Mouse (Mus musculus): ENCODE measurements around the gene Sox13. TPM values are rescaled to one million over a fixed set of nuclear protein-coding genes. Genes with fewer than 3 reads are reported as not detected.

Gene Sox13
- total RNA-seq, 4 experiments from 2014 or later = 8.0 to 12.5 (median 11.4) TPM

DNA sequence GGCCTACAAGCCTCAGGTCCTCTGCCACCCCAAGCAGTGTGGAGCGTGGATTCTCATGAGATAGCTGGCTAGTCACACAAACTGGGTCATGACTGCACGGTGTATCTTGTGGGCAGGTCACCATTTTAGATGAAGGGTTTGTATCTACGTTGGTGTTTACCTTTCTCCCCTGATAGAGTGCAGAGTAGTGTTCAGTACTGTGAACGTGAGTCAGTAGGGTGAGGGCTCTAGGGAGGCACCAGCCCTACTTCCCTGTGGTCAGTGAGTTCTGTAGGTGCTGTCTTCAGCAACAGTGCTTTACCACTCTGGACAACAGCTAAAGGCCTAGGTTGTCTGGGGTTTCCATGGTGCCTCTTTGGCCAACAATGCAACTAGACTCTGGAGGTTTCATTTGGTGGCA lies 20.2 kb downstream of the Sox13 start:
- DNase-seq (ENCODE audit: low spot score in 2 of 2) = no peak

DNA sequence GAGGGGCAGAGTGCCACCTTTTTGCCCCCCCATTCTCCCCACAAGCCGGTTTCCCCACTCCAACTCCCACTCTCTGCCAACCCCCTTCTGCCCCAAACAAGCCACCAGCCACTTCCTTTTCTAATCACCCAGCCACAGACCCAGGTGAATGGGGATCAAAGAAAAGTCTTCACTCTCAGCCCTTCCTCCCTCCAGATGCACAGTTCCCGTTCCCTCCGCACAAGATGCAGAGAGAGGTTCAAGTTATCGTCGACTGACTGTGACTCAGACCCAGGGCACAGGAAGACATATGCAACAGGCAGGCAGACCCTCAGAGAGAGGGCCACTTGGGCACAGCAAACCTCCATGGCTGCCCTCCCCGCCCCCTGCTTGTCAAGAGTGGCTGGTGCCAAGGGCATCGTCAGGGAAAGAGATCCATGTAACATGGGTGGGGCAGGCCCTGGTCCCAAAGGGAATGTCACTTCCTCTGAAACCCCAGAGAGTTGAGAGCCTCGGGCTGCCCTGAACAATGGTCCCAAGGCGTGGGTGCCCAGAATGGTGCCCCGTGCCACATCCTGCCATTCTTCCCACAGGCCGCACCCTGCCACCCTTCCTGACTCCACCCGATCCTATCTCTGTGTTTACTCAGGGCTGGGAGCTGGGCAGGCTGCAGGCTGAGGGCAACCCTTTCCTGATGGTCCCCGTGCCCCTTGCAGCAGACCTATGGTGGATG lies 24.0 kb downstream of the Sox13 start:
- DNase-seq (ENCODE audit: low spot score in 2 of 2) = no peak

DNA sequence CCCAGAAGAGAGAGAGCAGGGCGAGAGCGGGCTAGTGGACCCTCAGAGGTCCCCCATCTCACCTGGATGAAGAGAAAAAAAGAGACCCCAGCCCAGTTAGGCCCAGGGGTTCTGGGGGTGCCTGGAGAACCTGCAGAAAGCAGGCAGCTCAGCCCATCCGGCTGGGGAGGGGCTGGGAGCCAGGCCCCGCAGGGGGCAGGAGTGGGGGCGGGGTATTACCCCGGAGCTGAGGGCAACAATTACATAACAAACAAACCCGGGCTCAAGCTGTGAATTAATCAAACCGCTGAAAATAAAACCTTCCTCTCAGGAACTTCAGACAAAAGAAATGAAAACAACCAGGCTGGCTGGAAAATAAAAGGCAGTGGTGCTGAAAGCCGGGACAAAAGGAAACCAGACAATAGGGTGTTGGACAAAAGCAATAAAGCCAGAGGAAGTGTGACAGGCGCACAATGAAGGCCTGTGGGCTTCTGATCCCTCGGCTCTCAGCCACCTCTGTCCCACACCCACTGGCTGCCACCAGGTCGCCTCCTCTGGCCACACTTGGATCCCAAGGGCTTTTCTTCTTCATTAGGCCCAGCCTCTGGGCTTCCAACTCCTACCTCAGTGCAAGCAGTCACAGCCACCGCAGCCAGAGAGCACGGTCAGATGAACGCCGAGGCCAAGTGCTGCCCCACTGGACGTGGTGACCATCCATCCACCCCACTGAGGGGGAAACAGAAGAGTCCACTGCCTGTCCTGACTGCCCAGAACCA lies 26.5 kb downstream of the Sox13 start:
- DNase-seq (ENCODE audit: low spot score in 2 of 2) = no peak

DNA sequence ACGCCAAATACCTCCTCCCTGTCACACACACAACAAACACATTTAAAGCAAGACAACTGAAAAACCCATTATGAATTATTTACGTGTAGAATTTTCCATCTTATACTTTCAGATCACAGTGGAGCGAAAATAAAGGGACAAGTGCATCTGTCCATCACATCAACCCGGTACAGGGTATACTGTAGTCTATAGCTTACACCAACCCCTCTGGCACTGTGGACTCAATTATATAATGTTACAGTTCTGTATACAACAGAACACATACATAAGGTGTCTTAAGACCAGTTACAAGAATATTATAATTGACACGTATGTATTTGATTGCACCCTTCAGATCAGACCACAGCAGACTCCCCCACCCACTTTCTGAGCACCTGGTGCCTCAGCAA lies 27.1 kb downstream of the Sox13 start:
- no peak for DNase-seq (ENCODE audit: low spot score in 2 of 2)

DNA sequence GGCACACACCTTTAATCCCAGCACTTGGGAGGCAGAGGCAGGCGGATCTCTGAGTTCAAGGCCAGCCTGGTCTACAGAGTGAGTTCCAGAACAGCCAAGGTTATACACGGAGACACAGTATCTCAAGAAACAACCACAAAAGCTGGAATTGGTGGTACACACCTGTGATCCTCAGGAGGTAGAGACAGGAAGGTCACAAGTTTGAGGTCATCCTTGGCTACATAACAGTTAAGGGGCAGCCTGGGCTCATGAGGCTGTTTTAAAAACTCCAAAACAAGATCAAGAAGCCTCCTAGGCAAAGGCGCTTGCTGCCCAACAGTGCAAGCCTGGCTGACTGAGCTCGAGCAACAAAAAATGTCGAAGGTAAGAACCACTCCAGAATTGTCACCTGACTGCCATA lies 27.5 kb downstream of the Sox13 start:
- no peak for DNase-seq (ENCODE audit: low spot score in 2 of 2)

DNA sequence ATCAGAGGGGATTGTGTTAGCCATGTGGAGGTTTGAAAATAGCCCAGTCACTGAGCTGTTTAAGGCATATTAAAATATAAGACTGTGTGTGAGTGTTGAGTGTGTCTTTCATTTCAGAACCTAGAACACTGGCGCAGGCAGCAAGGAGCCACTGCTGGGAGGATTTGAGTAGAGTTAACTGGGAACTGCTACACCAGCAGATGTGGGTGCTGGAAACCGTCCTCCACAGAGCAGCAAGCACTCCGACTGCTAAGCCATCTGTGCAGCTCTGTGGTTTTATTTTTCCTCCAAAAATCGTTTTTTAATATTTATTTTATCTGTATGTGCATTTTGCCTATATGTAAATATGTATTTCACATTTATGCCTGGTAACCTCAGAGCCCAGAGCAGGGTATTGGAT lies 29.5 kb downstream of the Sox13 start:
- no peak for DNase-seq (ENCODE audit: low spot score in 2 of 2)

DNA sequence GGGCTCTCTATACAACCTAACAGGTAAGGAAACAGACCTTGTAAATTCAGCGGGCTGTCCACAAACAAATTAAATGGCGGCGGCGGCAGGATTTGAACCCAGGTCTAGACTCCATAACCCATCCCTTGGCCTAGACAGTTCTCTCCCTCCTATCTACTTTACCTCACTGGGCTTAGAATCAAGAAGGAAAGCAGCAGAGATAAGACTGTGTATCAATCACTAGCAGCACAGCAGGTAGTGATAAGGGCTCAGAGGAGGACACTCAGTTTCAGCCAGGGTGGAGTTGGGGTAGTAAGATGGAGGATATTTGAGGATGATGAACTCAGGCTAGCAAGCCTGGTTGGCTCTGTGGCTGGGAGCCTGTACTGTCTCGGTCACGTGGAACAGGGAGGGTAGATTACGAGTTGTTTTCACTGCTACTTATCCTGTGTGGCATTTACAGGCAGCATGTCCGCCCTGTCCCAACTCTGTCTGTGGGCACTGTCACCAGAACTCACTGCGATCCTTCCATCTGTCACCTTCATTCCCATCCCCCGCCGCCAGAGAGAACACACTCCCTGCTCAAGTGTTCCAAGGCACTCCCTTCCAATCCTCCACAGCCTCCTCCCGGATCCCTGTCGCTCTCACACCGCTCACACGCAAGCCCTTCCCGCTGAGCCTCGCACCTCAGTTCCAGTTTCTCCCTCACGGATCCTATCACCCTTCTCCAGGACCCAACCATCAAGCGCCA lies 36.5 kb downstream of the Sox13 start:
- DNase-seq (ENCODE audit: low spot score in 2 of 2) = no peak

DNA sequence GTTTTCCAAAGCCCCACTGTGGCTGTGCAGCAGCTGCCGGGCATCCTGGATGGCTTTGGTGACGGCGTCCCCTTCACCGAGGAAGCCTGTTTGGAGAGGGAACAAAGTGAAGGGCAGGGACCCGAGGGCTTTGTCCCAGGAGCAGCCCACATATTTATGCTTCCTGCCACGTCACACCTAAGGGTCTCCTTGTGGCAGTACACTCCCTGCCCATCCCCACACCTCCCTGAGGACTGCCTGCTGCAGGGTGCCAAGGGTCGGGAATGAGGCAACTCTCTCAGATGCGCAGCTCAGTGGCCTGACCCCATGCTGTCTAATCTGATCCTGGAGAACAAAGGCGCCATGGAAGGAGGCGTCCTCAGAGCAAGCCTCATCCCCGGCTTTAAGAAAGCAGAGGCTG lies 38.0 kb downstream of the Sox13 start:
- DNase-seq (ENCODE audit: low spot score in 2 of 2) = no peak

DNA sequence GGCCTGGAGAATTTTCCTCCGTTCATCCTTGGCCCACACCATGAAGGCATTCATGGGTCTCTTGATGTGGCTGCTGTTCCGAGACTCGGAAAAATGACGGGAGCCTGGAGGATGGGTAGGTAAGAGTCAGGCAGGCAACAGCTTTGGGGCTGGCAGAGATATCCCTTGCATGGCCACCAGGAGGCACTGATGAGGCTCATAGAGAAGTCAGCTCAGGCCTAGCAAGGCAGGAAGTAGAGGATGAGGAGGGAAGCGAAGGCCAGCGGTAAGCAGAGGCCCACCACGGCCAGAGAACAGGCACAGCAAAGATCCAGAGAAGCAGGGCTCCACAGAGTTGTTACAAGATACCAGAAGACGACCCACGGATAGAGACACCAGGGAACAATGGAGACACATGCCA lies 38.7 kb downstream of the Sox13 start:
- peak in 1 of 2 experiments; percentile 58 for DNase-seq (ENCODE audit: low spot score in 2 of 2)

DNA sequence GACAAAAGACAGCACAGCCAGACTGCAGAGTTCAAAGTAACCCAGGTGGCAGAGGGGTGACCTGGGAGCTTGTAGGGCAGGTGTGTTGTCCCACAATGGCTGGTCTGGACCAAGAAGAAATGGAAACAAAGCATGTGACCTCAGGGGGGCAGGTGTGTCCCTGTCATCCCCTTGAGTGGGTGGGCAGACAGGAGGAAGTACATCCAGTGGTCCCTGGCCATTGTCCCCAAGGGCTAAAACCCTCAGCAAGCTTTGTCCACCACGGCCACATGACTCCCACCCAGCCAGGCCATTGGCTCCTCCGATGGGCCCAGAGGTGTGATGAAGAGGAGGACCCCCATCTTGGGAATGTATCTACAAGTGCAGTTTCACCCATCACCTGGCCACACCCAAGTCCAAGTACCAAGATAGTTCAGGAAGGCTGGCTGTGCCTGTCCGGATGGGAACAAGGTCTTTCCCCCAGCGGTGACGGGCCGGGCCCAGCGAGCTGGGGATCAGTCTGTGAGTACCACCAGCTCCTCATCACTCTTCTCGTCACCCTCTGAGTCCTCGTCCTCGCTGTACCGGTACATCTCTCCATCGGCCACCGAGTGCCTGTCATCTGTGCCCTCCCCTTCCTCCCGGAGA lies 40.9 kb downstream of the Sox13 start:
- DNase-seq (ENCODE audit: low spot score in 2 of 2) = no peak

DNA sequence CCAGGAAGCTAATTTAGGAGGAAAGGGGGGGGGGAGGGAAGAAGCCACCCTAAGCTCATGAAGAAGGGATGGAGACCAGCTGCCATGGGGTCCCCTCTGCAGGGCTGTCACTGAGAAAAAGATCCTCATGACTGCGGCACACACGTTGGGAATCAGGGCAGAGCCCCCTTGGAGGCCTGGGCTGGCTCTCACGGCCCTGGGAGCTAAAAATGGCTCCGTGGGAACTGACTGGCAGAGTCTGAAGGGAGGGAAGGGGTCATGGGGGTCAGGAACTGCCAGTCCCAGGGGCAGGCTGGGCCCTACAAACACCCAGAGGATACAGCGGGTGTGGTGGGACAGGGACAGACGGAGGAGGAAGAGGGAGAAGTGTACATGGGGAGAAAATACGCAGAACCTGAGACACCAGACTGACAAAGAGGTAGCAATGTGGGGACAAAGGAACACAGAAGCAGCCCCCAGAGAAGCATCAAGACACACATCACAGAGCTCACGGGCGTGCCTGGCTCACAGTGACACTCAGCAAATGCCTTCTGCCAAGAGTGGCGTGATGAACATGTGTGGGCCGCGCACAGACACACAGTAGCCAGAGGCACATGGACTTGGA lies 41.5 kb downstream of the Sox13 start:
- DNase-seq (ENCODE audit: low spot score in 2 of 2) = no peak

DNA sequence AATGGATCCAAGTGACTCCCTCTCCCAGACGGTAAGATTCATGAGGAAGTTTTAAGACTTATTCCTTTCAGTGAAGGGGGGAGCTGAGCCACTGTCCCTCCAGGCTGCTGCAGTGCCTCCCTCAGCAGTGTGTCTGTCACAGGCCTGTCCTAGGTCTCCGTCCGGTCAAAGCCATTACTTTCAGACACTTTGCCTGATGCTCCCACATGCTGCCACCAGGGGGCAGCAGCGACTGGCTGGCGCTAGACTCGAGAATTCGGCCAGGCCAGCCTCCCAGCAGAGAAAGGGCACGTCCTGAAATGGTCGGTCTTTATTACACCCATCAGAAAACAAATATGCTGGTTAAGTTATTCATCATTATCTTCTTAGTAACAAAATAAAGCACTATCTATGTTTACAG lies 42.2 kb downstream of the Sox13 start:
- no peak for DNase-seq (ENCODE audit: low spot score in 2 of 2)

DNA sequence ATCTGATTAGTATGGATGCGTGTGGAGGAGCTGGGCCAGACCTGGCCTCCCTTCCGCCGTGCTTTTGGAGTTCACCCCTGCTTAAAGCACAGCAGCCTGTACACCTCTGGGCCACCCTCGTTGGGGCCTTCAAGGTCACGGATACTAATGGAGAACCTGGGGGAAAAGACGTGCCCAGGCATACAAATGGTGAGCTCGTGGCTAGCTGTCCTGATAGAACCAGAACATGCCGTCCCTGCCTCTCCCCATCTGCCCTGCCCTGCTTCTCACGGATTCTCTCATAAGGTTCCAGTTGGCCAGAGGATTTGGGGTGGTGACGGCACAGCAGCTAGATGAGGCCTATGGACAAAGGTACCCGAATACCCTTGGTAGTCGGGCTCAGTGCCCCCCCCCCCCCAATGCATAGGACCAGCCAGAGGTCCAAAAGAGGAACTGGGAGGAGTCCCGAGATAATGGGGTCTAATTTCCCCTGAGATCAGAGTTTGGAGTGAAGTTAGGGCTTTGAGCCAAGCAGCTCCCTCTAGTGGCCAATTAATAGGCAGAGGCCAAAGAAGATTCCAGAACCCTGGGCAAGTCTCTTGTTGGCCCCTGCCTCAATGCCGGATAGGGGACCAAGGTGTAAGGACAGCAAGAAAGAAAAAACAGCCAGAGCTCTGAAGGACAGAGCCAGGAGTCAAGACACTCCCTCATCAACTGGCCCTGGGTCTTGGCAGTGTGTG lies 43.7 kb downstream of the Sox13 start:
- DNase-seq (ENCODE audit: low spot score in 2 of 2) = no peak

DNA sequence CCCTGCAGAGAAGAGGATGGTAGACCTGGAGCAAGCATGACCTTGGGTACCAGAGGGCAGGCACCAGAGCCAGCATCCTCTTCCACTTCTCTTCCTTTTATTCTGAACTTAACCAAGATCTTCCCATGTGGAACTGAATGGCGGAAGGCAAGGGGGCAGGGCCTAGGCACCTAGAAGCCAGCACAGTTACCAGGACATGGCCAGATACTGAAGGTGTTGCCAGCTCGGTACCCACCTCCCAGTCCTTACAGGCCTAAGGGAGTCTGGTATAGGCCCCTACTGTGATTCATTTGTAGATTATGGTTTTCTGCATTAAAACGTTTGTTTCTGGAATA lies 44.2 kb downstream of the Sox13 start:
- DNase-seq (ENCODE audit: low spot score in 2 of 2) = no peak

DNA sequence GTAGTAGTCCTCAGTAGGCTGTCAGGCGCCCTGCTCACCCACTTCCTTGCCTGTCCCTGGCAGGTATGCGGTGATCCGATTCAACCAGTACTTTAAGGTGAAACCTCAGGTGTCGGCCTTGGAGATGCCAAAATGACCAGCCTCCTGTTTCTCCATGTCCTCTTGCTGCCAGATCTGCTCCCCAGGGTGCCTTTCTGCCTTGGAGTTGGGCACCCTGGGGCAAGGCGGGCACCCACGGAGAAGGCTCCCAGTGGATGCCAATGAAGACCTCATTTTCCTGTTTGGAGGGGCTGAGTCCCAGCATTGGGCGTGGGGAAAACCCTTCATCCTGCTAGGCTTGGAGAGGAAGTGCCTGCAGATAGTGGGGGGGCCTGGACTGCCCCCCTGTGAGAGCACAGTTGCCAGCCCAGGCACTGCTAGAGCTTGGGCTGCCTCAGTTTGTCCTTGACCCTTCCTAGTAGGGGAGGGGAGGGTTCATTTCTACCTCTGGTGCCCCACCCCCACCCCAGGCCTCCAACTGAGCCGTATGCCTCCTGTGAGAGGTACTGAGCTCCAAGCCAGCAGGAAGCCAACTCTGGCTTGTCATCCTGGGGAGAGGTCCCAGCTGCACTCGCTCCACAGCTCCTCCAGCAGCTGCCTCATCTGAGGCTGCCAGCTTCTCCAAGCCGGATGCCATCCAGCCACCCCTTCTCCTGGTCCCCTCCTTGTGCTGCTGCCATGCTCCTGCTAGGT lies 44.8 kb downstream of the Sox13 start:
- no peak for DNase-seq (ENCODE audit: low spot score in 2 of 2)

DNA sequence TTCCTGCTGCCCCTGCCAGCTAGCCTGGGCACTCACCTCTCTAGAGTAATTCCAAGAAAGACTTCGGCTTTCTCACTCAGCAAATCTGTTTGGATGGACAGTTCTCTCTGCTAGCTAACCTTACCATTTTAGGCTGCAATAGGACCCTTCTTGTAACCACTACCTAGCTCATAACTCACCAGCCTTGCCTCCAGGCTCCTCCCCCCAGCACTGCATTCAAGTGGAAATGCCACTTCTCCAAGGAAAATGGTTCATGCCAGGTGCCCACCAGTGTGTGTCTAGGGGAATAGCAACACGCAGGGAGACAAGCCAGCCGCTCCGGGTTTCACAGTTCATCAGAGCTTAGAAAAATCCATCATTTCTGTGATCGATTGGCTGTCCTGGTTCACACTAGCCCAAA lies 46.6 kb downstream of the Sox13 start:
- no peak for DNase-seq (ENCODE audit: low spot score in 2 of 2)

DNA sequence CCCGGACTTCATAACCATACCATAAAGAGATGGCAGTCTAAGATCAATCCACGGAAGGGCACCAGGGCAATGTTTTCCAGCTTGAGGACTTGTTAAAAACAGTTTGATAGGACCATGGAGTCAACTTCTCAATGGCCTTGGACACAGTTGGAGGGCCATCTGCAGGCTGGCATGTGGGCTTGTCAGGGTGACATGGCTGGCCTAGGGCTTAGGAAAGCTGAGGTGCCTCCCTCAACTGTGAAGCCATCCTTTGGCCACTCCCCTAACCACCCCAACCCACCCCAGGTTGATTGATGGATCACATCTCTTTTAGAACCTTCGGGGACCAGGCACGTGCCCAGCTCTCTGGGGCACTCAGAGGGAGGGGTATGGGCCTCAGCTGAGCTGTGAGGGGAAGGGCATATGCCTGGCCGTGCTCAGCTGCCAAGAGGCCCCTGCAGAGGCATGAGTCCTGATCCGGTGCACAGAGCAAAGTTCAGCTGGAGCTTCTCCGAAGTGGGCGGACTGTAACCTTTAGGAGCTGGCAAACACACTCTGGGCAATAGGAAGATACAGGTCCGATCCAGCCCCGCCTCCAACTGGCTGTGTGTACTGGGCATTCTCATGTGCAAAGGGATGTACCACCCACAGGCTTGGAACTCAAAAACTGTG lies 48.4 kb downstream of the Sox13 start:
- DNase-seq (ENCODE audit: low spot score in 2 of 2) = no peak

DNA sequence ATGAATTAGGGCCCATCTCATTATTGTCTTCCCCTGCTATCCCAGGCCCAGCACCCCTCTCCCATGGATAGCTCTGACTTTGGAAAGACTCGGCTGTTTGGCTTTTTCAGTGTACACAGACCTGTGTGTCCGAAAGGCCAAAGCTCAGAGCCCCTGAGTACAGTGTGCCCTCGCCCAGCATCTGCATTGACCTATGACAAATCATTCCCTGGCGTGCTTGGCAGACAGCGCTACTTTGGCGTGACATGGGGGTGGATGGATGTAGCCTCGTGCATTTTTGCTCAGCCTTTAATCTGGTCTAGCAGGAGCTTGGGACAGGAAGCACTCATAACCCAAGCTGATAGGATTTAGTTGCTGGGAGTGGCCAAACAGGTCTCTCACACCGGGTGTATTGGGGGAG lies 52.1 kb downstream of the Sox13 start:
- no peak for DNase-seq (ENCODE audit: low spot score in 2 of 2)

DNA sequence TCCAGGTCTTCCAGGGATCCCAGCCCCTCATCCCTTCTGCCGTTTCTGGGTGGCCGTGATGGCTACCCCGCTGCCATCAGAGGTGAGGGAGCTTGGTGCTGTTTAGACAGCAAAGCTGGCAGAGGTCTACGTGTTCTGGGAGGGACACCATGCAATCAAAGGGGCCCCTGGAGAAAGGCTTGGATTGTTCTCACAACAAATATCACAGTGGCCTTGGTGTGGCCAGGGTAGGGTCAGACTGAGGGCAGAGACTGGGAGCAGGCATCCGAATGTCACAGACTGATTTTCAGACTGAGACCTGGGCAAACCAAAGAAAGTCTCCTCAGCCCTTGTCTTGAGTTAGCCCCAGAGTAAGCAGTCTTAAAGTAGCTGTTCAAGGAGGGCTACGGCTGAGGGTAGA lies 52.7 kb downstream of the Sox13 start:
- DNase-seq (ENCODE audit: low spot score in 2 of 2) = no peak

DNA sequence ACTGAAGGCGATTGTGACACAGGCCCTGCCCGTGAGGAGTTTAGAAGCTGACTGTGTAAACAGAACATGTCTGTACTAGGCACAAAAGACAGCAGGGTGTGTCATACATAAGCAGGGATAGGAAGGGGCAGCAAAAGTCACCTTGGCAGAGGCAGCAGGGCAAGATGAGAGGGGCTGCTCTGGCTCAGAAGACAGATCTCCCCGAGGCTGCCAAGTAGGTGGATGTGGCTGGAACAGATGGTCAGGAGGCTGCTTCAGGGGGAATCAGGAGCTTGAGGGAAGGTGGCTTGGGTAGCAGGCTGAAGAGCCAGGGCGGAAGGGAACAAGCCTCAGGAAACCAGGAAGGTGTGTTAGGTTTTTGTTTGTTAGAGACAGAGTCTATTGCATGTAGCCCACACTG lies 53.8 kb downstream of the Sox13 start:
- DNase-seq (ENCODE audit: low spot score in 2 of 2) = no peak
